Mouse (Mus musculus): ENCODE measurements around the gene Aldh3a2. TPM values are rescaled to one million over a fixed set of nuclear protein-coding genes. Genes with fewer than 3 reads are reported as not detected.
"Not testable (repeated sequence)": the region's sequence is repeated elsewhere in the genome, so short reads cannot be mapped to it uniquely, and the experiment has no call there.

Aldh3a2 gene
- total RNA-seq, 1 experiment from 2014 or later = 65.1 TPM

DNA sequence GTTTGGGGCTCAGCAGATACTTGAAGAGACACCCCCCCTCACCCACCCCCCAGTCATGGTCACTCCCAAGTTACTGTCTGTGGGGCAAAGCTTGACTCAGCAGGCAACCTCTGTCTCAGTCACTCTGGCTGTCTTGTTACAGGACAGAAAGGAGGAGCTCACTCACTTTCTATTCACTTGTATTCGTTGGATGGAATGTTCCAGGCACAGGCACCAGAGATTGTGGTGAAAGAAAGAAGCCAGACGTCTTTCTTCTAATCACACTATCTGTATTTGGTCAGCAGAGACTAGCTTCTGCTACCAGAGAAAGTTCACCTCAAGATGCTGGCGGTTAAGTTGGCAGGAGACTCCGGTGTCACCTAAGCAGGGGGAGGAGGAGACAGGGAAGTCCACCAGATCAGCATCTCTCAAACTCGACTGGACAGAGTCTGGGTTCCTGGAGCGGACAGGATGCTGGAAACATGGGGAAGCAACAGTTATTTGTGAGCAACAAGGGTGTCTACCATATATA lies 43.0 kb downstream of the Aldh3a2 start:
- no peak for ATAC-seq (ENCODE audit: extremely low read depth, insufficient number of reproducible peaks, low FRiP score, poor library complexity, severe bottlenecking)

DNA sequence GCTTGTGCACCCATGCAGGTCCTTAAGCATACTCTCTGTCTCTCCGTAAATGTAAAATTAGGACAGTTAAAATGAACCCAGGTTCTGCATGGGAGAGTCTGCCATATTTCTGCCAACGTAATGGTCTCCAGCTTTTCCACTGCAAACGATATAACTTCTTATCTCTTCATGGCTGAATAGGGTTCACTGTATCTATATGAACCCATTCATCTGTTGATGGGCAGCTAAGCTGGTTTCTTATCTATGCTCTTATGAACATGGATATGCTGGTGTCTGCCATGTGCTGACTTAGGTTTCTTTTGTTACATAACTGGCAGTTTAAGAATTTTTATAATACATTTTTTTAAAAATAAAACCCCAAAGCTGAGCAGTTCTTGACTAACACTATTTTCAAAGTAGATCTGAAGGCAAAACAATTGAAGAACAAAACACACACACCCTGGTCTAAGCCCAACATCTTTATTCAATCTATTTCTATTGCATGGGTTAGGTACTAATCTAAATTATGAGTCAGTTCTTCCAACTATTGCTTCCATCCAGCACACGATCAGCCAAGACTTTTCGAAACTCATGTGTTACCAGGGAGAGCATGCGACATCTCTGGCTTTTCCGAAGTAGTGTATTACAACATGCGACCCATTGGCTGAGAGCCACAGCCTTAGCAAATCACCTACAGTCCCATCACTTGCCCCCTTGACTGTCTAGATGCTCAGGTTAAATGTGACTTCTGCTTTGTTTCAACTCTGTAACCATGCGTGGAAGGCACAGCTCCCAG lies 44.1 kb downstream of the Aldh3a2 start:
- ATAC-seq (ENCODE audit: extremely low read depth, insufficient number of reproducible peaks, low FRiP score, poor library complexity, severe bottlenecking) = no peak

DNA sequence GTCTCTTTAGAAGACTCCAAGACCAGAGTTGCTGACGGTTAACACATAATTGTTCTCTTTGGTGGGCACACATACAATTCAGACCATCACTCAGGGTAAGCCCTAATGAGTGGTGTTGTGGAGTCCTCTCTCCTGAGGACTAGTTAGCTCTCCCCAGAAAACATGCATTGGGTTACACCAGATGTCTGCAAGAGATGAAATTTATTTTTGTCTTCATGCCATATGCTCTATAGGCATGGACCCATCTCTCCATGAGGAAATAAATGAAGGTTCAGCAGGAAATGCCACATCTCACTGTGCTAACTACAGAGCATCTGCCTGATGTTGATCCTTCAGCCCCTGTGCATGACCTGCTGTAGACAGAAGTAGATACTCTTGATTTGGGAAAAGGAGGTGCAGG lies 45.3 kb downstream of the Aldh3a2 start:
- ATAC-seq (ENCODE audit: extremely low read depth, insufficient number of reproducible peaks, low FRiP score, poor library complexity, severe bottlenecking) = no peak

DNA sequence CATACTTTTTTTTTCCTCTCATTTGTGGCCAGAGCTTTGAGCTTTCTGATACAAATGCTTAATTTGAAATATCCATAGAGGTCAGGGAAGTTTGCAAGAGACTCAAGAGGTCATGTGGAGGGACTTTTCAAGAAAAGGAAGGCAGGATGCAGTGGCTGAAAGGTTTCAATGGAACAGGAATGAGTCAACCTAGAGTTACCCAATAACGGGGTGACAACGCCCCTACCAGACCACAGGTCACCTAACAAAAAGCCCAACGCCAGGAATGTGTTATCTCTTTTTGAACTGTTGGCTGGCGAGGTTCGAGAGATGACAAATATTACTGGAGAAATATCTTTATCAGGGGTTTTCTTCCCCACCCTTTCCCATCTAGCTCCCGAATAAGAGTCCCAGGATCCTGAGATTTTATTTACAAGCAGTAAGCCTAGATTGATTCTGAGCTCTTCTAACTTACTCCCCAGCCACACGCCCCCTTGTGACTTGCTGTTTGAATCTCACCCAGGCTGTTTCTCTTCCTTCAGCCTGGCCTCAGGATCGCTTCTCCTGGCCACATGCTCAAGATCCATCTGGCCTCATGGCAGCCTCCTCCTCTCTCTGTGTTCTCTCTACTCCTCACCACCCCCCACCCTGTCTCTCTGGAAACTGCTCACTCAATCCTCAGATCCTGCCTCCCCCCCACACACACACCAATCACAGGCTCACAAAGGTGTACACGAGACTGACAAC lies 46.9 kb downstream of the Aldh3a2 start:
- no peak for ATAC-seq (ENCODE audit: extremely low read depth, insufficient number of reproducible peaks, low FRiP score, poor library complexity, severe bottlenecking)

DNA sequence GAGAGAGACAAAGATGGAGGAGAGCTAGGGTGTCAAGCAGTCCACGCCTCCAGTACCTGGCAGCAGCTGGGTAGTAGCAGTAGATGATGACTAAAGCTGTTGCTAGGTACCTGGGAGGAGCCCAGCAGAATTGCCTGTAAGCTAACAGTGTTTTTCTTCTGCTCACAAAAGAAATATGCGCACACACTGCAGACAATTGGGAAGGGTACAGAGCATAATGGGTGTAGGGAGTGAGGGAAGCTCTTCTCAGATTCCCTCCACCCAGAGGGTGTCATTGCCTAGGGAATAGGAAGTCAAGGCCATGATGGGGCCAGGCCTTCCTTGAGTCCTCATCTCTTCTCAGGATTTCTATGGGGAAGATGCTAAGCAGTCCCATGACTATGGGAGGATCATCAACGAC lies 51.3 kb downstream of the Aldh3a2 start:
- ATAC-seq (ENCODE audit: extremely low read depth, insufficient number of reproducible peaks, low FRiP score, poor library complexity, severe bottlenecking) = no peak

DNA sequence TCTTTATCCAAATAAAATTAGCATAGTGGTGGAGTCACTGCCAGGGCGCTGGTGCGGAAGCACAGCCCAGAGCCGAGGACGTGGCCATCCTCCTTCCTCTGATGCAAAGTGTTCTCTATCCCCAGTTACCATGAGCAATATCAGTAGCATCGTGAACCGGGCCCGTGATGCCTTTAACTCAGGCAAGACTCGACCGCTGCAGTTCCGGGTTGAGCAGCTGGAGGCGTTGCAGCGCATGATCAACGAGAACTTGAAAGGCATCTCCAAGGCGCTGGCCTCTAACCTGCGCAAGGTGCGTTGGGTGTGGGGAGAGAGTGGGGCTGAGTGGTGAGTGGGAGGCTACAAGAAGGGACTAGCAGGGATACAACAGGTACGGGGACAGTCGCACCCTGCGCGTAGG lies 55.2 kb downstream of the Aldh3a2 start:
- ATAC-seq (ENCODE audit: extremely low read depth, insufficient number of reproducible peaks, low FRiP score, poor library complexity, severe bottlenecking) = no peak

DNA sequence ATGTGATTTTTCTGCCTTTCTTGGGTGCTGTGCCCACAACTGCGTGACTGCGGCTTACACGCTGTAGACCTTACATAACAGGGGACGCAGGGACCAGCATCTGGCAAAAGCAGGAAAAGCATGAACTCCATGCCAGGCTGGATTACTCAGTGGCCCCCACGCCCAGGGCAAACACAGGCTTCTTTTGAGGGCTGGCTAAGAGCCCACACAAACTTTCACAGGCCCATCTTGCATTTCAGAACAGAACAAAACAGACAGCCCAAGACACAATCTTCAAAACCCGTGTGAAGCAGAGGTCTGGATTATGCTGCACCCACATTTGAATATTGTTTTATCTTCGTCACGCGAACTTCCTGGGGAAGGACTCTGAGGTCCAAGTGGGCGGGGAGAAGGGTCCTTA lies 58.9 kb downstream of the Aldh3a2 start:
- no peak for ATAC-seq (ENCODE audit: extremely low read depth, insufficient number of reproducible peaks, low FRiP score, poor library complexity, severe bottlenecking)

DNA sequence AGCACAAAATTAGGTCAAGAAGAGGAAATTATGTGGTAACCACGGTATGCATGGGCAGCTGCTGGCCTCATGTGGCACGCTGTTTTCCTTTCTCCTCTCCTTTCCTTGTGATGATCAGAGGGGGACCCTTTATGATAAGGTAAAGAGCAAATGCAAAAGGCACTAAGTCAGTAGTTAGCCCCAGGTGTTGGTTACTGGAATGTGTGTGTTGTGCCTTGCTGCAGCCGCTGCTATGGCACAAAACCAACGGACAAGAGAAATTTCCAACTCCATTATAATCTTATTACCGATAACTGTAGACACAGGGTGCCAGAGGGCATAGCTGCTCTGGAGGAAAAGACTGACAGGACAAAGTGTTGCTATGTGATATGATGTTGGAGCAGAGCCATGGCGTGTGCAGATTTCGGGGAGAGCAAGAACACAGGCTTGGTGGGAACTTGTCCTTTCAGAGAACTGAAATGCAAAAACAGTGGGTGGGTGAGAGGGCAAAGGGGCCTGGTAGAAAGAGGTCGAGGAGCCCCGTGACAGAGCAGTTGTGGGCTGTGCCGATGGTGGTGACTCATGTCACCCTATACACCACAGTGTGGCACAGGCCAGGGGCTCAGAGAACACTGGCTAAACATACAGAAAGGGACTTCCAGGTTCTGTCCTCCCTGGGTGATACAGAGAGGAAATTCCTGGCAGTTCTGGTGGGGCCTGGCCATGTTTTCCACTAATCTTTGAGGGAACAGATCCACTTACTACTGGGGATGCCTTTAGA lies 59.6 kb downstream of the Aldh3a2 start, which contains the start of gene Aldh3a1:
Gene Aldh3a1, plus strand, starts transcription at position 51 of the 760 bp plus-strand sequence.
- ATAC-seq (ENCODE audit: extremely low read depth, insufficient number of reproducible peaks, low FRiP score, poor library complexity, severe bottlenecking) = no peak

DNA sequence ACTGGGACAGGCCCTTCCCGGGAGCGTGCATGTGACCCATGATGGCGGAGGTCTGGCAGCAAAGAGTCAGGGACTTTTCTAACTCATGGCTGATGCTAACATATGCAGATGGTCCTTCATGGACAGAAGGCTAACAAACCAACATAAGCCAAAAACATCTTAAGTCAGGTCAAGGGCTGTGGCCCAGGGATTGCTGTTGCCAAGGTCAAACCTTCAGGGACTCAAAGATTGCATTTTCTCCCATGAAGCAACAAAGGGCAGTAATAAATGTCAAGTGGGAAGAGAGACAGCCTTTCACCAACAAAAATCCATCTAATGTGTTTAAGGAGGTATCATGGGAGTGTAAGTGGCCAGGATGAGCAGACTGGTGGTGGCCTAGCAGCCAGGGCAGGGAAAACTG lies 61.1 kb downstream of the Aldh3a2 start:
- ATAC-seq (ENCODE audit: extremely low read depth, insufficient number of reproducible peaks, low FRiP score, poor library complexity, severe bottlenecking) = no peak

DNA sequence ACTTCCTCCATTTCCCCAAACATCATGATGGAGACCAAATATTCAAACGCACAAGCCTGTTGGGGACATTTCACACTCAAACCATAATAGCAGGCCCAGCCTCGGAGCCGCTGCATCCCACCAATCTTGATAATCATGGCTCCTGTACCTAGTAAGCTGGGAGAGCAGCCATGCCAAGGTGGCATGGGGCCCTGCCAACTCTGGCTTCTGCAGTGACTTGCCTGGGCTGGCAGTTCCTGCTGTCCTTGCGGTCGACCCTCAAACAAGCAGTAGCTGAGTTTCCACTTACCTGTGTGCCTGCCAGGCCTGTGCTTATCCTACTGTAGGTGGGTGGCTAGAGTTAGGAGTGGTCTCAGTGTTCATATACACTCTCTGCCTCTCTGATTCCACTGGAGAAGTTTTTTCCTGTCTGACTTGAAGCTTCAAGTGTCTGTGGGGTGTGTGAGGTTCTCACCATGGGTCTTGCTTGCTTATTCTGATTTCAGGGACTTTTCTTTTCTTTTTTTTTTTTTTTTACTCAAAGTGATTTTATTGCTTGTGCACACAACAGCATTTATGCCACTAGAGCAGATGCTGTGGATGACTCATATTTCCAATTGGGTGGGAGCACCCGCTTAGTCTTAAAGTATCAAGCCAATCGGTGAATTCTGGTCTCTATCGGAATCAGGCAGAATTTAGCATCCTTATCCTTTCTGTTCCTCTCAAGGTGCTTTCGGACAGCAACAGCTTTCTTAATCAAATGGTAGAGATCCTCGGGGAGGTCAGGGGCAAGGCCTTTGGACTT lies 61.9 kb downstream of the Aldh3a2 start:
- ATAC-seq (ENCODE audit: extremely low read depth, insufficient number of reproducible peaks, low FRiP score, poor library complexity, severe bottlenecking) = no peak

DNA sequence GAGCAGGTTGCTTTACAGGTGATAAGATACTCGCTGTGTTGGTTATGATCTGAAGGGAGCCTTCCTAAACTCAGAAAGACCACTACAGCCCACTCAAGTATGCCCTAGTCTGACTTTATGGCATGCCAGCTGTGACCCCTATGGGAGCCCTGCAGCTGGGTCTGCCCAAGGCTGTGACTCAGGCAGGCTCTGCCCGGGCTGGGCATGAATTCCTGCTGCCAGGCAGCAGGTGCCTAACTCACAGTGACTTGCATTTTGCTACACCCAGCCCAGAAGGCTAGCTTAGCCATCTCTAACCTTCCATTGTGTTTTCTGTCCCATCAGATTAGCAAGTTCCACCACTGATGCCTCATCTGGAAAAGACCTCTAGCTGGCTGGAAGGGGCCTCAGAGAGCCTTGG lies 64.5 kb downstream of the Aldh3a2 start:
- ATAC-seq (ENCODE audit: extremely low read depth, insufficient number of reproducible peaks, low FRiP score, poor library complexity, severe bottlenecking) = no peak

DNA sequence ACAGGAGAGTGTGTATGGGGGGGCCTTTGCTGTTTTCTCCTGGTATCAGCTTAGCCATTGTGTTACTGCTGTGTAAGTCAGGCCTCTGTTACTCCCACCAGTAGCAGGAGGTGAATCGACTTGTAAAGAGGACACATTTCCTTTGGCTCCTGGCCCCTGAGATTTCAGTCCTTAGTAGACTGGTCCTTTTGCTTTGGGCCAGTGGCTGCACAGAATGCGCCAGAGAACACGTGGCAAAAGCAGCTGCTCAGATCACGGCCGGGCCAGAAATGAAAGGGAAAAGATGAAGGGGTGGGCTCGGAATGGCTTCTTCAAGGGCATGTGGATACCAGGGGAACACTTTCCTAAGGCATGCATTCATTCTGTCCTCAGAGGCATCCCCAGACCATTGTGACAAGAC lies 65.1 kb downstream of the Aldh3a2 start:
- ATAC-seq (ENCODE audit: extremely low read depth, insufficient number of reproducible peaks, low FRiP score, poor library complexity, severe bottlenecking) = no peak

DNA sequence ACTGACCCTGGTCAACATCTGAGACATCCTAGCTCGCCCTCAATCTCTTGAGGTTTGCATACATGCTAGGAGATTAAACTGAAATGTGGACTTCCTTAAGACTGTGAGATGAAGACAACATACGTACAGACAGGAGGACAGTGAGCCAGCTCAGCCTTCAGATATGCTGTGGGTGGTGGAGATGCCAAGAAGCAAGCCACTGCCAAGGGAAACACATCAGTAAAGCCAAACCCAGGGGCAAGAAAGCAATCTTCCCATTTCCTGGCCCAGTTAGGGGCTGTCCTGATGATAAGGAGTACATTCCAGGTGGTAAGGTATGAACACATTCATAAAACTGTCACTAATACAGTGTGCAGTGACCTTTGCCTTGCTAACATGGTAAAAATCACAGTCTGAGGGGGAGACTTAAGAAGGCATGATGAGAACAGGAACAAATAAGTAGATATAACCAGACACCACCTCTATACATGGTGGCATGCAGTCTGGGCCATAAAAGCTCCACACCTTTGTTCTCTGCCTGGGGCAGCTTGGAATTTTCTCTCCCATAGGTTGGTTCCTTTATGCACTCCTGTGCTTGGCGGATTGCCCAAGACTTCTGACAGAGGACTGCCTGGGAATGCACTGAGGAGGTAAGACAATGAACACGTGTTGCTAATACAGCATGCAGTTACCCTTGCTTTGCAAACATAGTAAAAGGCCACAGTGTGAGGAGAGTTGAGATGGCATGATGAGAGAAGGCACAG lies 67.5 kb downstream of the Aldh3a2 start:
- no peak for ATAC-seq (ENCODE audit: extremely low read depth, insufficient number of reproducible peaks, low FRiP score, poor library complexity, severe bottlenecking)

DNA sequence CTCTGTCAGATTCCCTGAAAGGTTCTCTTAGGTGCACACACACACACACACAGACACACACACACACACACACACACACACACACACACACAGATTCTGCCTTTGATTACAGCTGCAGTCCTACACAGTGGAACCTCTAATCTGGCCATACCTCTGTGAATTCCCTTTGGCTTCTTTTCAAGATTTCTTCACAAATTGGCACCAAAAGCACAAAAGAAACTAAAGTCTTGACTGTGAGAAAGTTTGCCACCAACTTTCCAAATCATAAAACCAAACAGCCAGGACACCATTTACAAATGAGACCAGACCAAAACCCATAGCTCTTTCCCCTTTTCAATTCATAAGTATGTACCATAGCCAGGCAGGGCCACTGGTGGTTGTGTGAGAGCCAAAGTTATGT lies 69.3 kb downstream of the Aldh3a2 start:
- no peak for ATAC-seq (ENCODE audit: extremely low read depth, insufficient number of reproducible peaks, low FRiP score, poor library complexity, severe bottlenecking)

DNA sequence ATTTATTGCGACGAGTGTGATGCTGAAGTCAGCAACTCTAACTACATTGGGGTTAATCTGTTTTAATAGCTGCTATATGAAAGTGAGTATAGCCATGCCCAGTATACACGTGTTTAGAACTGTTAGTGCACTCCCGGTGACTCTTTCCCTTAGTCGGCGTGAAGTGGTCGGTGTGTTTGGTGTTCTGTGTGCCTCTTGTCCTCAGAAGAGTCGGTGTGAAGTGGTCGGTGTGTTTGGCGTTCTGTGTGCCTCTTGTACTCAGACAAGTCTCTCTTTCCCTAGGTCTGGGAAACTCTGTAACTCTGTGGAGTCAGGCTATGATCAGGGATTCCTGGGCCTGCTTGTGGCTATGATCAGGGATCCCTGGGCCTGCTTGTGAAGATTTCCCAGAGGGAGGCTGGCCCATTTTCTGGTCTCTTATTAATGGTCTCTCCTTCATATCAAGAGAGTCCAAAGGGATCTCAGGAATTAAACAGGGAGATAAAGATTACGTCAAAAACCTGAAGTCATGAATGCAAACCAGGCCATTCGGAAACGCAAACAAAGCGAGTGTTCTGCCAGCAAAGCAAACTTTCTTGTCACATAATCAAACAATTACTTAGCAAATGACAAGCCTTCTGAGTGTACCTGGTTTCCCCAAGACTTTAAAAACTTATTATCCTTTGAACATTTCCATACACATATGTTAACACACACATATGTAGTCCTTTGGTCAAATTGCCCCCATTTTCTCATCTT lies 70.5 kb downstream of the Aldh3a2 start:
- no peak for ATAC-seq (ENCODE audit: extremely low read depth, insufficient number of reproducible peaks, low FRiP score, poor library complexity, severe bottlenecking)

DNA sequence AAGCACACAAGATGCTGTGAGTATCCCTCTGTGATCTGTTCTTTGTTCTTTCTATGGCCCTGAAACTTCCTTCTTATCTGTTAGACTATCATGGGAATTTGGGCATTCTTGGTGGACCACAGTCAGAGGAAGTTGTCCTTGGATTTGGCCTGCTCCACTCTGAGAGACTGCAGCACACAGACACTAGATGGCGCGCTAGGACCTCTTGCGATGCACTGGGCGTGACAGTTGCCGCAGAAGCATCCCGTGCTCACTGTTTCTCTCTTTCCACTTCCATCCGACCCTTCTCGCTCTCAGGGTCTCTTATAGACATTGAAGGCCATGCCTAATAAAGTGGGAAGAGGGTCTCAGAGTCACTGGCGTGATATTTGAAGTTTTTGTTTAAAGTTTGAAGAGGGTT lies 73.9 kb downstream of the Aldh3a2 start:
- peak; percentile 93 for ATAC-seq (ENCODE audit: extremely low read depth, insufficient number of reproducible peaks, low FRiP score, poor library complexity, severe bottlenecking)

DNA sequence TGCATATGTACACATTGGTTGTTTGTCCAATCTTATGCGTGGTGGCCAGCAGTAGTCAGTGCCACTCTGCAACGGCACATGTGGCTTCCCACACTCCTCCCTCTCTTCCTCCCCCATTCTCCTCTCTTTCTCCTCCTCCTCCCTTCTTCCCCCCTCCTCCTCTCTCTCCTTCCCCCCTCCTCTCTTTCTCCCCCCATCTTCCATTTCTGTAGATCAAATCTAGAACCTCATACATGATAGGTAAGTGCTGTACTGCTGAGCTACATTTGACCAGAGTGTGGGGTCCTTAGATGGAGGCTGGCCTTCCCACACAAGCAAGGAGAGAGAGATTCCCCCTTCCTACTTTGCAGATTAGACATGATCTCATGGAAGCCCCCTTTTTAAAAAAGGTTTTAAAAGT lies 74.5 kb downstream of the Aldh3a2 start:
- ATAC-seq (ENCODE audit: extremely low read depth, insufficient number of reproducible peaks, low FRiP score, poor library complexity, severe bottlenecking) = no peak

DNA sequence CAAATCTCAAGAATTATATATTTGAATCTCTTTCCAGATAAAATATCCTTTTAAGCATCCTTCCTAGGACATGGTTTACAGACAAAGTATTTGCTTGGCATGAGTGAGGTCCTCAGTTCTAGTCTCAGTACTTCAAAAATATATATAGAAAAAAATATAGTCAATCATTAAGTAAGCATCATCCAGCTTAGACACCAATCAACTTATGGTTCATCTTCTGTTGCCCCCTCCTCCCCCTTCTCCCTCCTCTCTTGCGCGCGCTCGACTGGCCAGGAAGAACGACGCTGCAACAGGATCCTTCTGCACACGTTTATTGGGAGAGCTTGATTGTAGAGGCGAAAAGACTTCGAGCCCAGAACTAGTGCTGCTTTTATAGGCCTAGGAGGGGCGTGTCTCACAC lies 75.1 kb downstream of the Aldh3a2 start:
- not testable (repeated sequence) for ATAC-seq (ENCODE audit: extremely low read depth, insufficient number of reproducible peaks, low FRiP score, poor library complexity, severe bottlenecking)
